Mouse (Mus musculus) cerebellum, postnatal 10 days (tissue): Measurements from ENCODE around the gene Grik3.

ENCODE experiments used
- DNase-seq, 2 experiments: peaks; one replicate each; pipeline ENCODE4 v3.0.0; 2021; ENCODE audit warnings: mixed read lengths in 2 of 2

Grik3 gene

GRCm38 (mm10) chr4:125492122-125492505 lies 1.6 kb downstream of the Grik3 start:
- no peak for DNase-seq

- DNase-seq = peak; percentile 80 to 84
These were observed 2.2 kb downstream of the Grik3 start for GRCm38 (mm10) chr4:125492706-125493105.

- DNase-seq = peak in 1 of 2 experiments; percentile 45
These were observed 2.6 kb downstream of the Grik3 start for GRCm38 (mm10) chr4:125493124-125493523.

DNA sequence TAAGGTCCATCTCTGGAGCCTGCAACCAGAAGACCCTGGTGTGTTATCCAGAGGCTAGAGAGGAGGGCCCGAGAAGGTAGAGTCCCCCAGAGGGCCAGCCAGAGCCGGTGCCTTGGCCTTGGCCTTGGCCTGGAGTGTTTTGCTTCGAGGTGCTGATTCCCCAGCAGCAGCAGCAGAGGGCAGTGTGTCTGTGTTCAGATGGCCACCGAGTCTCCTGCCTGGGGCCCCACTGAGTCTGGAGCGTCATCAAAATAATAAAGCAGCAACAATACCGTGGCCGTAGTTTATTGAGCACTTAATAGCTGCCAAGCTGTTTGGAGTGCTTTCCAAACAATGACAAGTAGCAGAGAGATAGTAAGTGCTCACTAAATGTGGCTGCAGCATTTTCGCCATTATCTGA lies 5.0 kb downstream of the Grik3 start:
- DNase-seq = peak; percentile 48 to 54

- DNase-seq = no peak
These were observed 6.5 kb downstream of the Grik3 start for GRCm38 (mm10) chr4:125497001-125497400.

DNA sequence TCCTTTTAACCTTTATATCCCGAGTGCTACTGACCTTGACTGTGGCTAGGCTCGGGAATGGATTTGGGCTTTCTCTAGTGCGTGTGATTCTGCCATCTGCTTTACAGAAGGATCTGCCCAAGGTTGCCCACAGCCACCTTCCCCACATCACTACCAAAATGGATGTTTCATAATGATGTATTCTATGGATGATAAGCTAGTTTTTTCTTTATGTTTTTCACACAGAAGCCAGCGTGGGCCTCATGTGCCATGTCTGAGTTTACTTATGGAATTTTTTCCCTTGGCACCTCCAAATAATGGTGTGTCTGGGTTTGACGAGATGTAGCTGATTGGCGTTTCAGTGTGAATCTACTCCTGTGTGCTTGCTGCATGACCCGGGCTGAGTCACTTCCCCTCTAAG lies 7.0 kb downstream of the Grik3 start:
- no peak for DNase-seq

- DNase-seq = no peak
These were observed 8.4 kb downstream of the Grik3 start for GRCm38 (mm10) chr4:125498866-125499265.

DNA sequence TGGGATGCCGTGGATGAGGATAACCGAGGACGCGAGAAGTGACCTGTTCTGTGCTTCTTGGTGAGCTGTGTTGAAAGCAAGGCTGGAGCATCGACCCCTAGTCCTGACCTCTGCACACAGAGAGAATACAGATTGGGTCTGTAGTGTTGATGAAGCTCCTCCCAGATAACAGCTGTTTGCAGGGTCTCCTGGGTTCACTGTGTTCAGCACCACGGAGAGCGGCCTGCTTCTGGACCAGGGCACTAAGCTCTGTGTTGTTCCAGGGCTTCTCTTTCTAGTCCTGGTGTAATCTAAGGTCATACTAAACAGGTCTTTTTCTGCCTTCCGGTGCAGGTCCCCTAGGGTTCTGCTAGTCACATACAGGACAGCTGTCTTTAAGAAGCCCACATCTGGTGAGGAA lies 12.4 kb downstream of the Grik3 start:
- DNase-seq = no peak

DNA sequence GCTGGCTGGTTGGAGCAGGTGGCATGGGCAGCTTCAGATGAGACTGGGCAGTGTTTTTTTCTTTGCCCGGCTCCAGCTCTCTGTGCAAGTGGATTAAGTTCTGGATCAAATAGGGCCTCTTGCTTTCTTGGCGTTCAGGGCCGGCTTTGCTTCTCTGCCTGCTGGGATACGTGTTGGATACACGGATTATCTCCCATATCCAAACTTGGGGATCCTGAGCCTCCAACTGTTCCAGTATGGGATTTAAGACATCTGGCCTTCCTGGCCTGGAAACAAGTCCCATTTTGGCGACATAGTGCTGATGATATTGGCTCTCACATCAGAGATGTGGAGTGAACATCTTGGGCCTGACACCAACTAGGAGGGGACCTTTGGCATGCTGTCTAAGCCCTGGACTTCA lies 21.9 kb downstream of the Grik3 start:
- peak; percentile 40 to 58 for DNase-seq

DNA sequence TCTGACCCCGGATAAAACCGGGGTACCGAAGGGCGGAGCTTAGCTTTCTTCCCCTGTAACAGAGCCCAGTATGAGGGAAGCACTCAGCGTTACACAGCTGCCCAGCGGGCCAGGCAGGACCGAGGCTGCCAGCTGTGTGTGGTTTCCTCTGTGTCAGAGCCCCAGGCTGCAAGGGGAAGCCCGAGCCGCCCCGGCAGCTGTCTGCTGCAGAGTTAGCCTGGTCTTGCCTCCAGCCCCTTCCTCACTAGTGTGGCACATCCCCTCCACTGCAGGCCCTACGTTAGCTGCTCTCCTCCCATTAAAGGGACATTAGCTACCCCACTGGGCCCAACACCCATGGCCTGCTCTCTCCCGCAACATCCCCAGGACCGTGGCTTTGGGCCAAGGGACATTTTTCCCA lies 25.1 kb downstream of the Grik3 start:
- peak in 1 of 2 experiments; percentile 27 for DNase-seq

DNA sequence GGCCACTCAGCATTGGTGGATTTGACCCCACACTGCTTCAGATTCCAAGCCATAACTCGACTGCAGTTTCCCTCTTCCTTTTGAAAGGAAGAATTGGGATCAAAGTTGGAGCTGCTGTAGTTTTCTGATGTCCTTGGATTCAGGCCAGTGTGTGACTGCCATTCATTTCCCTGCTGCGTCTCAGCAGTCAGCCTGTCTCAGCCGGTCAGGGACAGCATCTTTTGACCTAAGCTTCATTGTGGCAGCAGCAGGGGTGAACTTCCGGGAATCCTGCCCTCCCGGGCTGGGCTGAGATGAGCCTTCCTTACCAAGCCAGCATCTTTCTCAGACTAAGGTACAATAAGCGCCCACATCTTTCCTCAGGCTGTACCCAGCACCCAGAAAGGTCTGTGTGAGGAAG lies 26.1 kb downstream of the Grik3 start:
- no peak for DNase-seq

DNA sequence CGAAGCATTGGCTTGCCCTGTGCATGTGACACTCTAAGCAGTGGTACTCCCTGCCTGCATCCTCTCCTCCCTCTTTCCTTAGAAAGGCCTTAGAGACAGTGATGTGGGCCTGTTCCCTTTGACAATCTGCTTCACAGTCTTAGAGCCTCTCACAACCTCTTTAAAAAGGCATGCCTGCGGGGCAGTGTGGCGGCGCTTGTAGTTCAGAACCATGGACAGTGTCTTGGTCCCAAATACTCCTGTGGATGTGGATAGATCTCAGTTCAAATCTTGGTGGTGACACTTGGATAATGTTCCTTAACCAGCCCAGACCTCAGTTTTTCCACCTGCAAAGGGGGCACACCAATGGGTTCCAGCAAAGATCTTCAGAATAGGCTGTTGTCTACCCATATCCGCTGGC lies 28.4 kb downstream of the Grik3 start:
- DNase-seq = no peak

- DNase-seq = no peak
These were observed 32.4 kb downstream of the Grik3 start for GRCm38 (mm10) chr4:125522931-125523330.

GRCm38 (mm10) chr4:125525266-125525665 lies 34.8 kb downstream of the Grik3 start:
- DNase-seq = no peak

- no peak for DNase-seq
These were observed 35.9 kb downstream of the Grik3 start for GRCm38 (mm10) chr4:125526425-125526824.

GRCm38 (mm10) chr4:125533965-125534364 lies 43.5 kb downstream of the Grik3 start:
- DNase-seq = no peak

DNA sequence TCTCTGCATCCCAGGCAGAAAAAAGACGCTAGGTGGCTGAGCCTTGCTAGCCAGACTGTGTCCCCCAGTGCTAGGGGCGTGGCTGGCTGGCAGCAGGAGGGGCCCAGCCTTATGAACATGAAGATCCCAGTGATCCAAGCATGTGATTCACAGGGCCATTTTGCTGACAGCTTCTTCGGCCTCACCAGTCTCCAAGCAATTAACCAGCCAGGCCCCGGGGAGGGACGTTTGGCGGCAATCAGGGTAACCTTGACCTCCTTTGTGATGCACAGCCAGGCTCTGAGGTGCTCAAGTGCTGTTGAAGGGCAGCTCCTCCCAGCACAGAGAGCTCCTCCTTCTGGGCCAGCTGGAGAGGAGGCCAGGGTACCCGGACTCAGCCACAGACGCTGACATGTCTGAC lies 43.9 kb downstream of the Grik3 start:
- DNase-seq = peak; percentile 38 to 42

GRCm38 (mm10) chr4:125534991-125535401 lies 44.5 kb downstream of the Grik3 start:
- no peak for DNase-seq

DNA sequence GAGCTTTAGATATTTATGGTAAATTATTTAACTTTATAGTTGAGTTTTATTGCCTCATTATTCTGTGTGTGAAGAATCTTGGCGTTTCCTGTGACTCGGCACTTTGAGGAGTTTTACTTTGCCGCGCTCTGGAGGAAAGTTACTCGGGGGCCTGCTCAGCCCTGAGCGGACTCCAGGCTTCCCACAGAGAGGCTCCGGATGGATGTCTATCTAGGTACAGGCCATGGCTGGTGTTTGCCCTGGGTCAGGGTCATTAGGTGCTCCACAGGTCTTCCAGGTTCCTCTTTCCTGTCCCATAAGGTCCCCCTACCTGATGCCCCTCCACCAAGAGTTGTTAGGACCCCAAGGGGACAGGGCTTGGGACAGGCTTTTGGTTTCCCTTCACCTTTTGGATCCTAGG lies 45.0 kb downstream of the Grik3 start:
- DNase-seq = no peak

- no peak for DNase-seq
These were observed 45.5 kb downstream of the Grik3 start for GRCm38 (mm10) chr4:125535977-125536376.

DNA sequence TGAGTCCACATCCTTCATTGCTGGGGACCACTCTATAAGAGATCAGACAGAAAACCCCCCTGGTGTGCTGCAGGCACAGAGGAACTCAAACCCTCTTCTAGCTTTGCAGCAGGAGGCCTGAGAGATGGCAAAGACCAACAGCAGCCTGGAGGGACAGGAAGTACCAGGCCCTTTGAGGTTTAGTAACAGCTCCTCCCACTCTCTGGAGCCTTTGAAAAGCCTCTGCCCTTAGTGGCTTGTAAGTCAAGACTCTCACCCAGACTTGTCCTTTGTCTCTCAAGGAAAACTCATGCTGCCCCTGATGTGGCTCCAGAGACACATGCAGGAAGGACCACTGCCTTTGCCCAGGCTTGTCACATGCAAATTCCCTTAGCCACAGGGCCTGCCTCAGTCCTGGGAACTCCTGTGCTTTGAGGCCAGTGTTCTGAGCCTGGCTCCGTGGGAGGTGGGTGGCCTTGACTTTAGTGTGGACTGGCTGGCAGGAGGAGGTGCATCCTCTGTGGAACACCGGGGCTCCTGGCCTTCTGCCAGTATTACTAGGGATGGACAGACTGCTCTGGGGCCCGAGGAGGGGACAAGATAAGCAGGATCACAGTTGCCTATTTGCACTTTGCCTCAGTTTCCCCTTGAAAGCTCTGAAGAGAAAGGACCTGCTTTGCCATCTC lies 47.9 kb downstream of the Grik3 start:
- DNase-seq = no peak

DNA sequence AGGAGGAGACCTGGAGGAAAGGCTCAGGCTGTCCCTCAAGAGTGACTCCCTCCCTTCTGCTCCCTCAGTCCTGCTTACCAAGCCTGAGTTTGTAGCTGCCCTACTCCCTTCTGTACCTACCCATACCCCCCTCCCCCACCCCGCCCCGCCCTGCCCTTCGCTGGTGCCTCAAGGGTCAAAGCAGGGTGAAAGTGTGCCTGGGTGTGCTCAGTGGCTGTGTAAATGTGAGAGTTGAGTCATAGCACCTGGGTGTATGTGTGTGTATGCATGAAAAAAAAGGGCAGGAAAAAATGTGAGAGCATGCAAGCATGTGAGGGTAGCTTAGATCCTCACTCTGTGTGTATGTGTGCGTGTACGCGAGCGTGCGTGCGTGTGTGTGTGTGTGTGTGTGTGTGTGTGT lies 49.1 kb downstream of the Grik3 start:
- DNase-seq = no peak

DNA sequence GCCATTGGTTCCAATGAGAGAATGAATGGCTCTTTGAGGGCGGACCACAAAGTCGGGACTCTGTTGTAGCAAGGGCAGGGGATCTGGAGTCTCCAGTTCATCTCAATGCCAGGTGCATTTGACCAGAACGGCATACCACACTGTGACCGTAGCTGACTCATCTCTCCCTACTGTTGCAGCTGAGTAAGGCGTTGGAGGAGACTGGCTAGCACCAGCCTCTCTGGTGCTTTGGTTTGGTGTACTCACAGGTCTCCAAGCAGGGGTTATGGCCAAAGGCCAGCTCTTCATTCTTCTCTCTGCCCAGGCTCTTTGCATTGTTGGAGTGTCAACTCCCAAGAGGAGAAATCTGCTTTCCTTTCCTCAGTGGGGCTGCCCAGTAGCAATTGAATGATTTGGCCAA lies 52.7 kb downstream of the Grik3 start:
- DNase-seq = no peak

- peak in 1 of 2 experiments; percentile 40 for DNase-seq
These were observed 54.7 kb downstream of the Grik3 start for GRCm38 (mm10) chr4:125544947-125545767.
